Mouse (Mus musculus) midbrain, postnatal 0 days (tissue): ENCODE data around the gene Proser2. TPM values are rescaled to one million over a fixed set of nuclear protein-coding genes. Genes with fewer than 3 reads are reported as not detected.

Experiments used
- ATAC-seq: fragments of 200-750 bp; cut with Nextera tagmentation; 2 replicates; pipeline ENCODE4 v1.8.0; 2017; ENCODE audit warnings: moderate number of reproducible peaks, mild to moderate bottlenecking, moderate TSS enrichment, moderate library complexity; ENCODE audit not compliant: low FRiP score
- DNase-seq: peaks from one replicate; pipeline ENCODE4 v3.0.0-alpha.2; 2015; ENCODE audit warnings: low spot score
- H3K27ac ChIP-seq: fragments of 300-500 bp; sonication (generic); 2 replicates; pipeline ENCODE4 v1.5.1; 2014; ENCODE audit warnings: low read depth, mild to moderate bottlenecking, low read length, mixed read lengths
- H3K27me3 ChIP-seq: fragments of 300-500 bp; sonication (generic); 2 replicates; pipeline ENCODE4 v1.6.1; 2014; ENCODE audit warnings: low read length, control low read depth, mixed read lengths; ENCODE audit not compliant: insufficient read depth
- H3K36me3 ChIP-seq: fragments of 300-500 bp; sonication (generic); 2 replicates; pipeline ENCODE4 v1.6.1; 2014; ENCODE audit warnings: low read length, control low read depth, mixed read lengths; ENCODE audit not compliant: insufficient read depth
- H3K4me1 ChIP-seq: fragments of 300-500 bp; sonication (generic); 2 replicates; pipeline ENCODE4 v1.6.1; 2014; ENCODE audit warnings: mild to moderate bottlenecking, control low read depth, antibody characterized with exemption, low read length, mixed read lengths; ENCODE audit not compliant: insufficient read depth
- H3K4me2 ChIP-seq: fragments of 300-500 bp; sonication (generic); 2 replicates; pipeline ENCODE4 v1.6.1; 2014; ENCODE audit warnings: low read depth, mild to moderate bottlenecking, low read length, mixed read lengths; ENCODE audit not compliant: poor library complexity, severe bottlenecking
- H3K4me3 ChIP-seq: fragments of 300-500 bp; sonication (generic); 2 replicates; pipeline ENCODE4 v1.5.1; 2014; ENCODE audit warnings: low read depth, mild to moderate bottlenecking, low read length, moderate library complexity
- H3K9ac ChIP-seq: fragments of 300-500 bp; sonication (generic); replicated peaks from 2 replicates; pipeline ENCODE4 v1.6.1; 2014; ENCODE audit warnings: mild to moderate bottlenecking, low read length, moderate library complexity, mixed read lengths; ENCODE audit not compliant: poor library complexity, severe bottlenecking
- H3K9me3 ChIP-seq: fragments of 300-500 bp; sonication (generic); 2 replicates; pipeline ENCODE4 v1.6.1; 2016; ENCODE audit warnings: low read length, control low read depth
- CTCF ChIP-seq: IDR thresholded peaks from 2 replicates; pipeline ENCODE4 v1.5.1; 2016; ENCODE audit warnings: antibody characterized with exemption, mild to moderate bottlenecking
- WGBS: fragments of 180-500 bp; shearing (Covaris S2); extraction: QIAGEN DNeasy Blood & Tissue Kit; methylation state at CpG from one replicate; pipeline ENCODE4 v1.1.7; 2014; 5-methylcytosine and 5-hydroxymethylcytosine counted together
- polyA plus RNA-seq: library from polyadenylated mRNA; unstranded; fragments of >200 nt; fragmentation: Nextera tagmentation; extraction: Ambion mirVana; gene quantifications from 2 replicates; pipeline ENCODE4 v1.2.1, GENCODE M21; 2015
- total RNA-seq: library from RNA; depleted of rRNA; stranded (reverse); fragments of >200 nt; gene quantifications from 2 replicates; pipeline ENCODE4 v1.2.3, GENCODE M21; 2014; rRNA removed

Gene Proser2
- total RNA-seq: 7.0 and 7.1 TPM in 2 replicates
- 7.2 and 7.4 TPM in 2 replicates for polyA plus RNA-seq

GRCm38 (mm10) chr2:6129555-6130355 lies at the start of gene Proser2:
TSS of gene Proser2 (minus strand) at chr2:6130211.
- ATAC-seq: peak; percentile 59
- H3K27me3 ChIP-seq: no peaks in the 10 kb centered on the region
- WGBS: under 1% methylated on average over 82 of the region's 83 CpGs
- H3K27ac ChIP-seq: no peak within 1 kb of the TSS
- peak; percentile 79 for DNase-seq
- no peak for TF ChIP-seq CTCF
- H3K4me2 ChIP-seq: peak within 1 kb of the TSS; percentile 87
- H3K4me1 ChIP-seq: no peaks in the 10 kb centered on the region; the same call in 1 of the 2 replicates
- H3K36me3 ChIP-seq: no peaks in the 10 kb centered on the region
- H3K9ac ChIP-seq: peak within 1 kb of the TSS; percentile 57
- peak within 1 kb of the TSS; percentile 84 for H3K4me3 ChIP-seq
- H3K9me3 ChIP-seq: no peaks in the 10 kb centered on the region

GRCm38 (mm10) chr2:6179749-6180117 lies 49.7 kb upstream of the Proser2 start:
- H3K9ac ChIP-seq: no peak overlapping the region
- H3K4me1 ChIP-seq: no peaks in the 10 kb centered on the region
- no peak overlapping the region for H3K4me2 ChIP-seq
- ATAC-seq (no peak), DNase-seq (no peak)
- H3K4me3 ChIP-seq: no peak overlapping the region
- H3K9me3 ChIP-seq: no peaks in the 10 kb centered on the region
- no peaks in the 10 kb centered on the region for H3K36me3 ChIP-seq
- TF ChIP-seq CTCF: no peak
- 97% methylated on average over 1 of the region's 1 CpGs for WGBS
- H3K27ac ChIP-seq: no peak overlapping the region
- H3K27me3 ChIP-seq: no peaks in the 10 kb centered on the region

- Histone ChIP-seq H3K9me3 (no peaks in the 10 kb centered on the region), H3K36me3 (no peaks in the 10 kb centered on the region), H3K9ac (no peak overlapping the region), H3K4me2 (no peak overlapping the region), H3K4me1 (no peaks in the 10 kb centered on the region), H3K4me3 (no peak overlapping the region), H3K27ac (no peak overlapping the region), H3K27me3 (no peaks in the 10 kb centered on the region)
- TF ChIP-seq CTCF: no peak
- WGBS: 89% methylated on average over 16 of the region's 16 CpGs
- ATAC-seq (no peak), DNase-seq (no peak)
Measured at GRCm38 (mm10) chr2:6178901-6179748, 49.1 kb upstream of the Proser2 start.

DNA sequence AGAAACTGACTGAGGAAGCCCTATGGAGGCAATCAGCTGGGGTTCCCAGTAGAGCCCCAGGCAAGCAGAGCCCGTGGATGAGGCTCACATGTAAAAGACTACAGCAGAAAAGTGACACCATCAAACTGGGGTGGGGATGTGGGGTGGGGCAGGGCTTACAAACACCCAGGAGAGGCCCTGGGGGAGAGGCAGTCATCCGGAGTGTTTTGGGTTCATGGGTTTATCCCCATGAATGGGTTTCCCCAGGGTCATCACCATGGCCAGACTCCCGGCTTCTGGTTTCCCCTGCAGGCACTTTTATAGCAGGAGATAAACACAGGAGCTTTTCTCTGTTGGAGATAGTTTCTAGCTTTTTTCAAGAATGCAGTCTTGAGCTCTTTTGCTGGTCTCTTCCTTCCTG lies 43.0 kb upstream of the Proser2 start:
- WGBS: 52% methylated on average over 3 of the region's 3 CpGs
- Histone ChIP-seq H3K4me1 (no peaks in the 10 kb centered on the region), H3K9me3 (no peaks in the 10 kb centered on the region), H3K27ac (no peak overlapping the region), H3K27me3 (no peaks in the 10 kb centered on the region), H3K36me3 (no peaks in the 10 kb centered on the region), H3K4me2 (no peak overlapping the region), H3K9ac (no peak overlapping the region), H3K4me3 (no peak overlapping the region)
- no peak for ATAC-seq
- TF ChIP-seq CTCF: no peak
- DNase-seq: no peak

DNA sequence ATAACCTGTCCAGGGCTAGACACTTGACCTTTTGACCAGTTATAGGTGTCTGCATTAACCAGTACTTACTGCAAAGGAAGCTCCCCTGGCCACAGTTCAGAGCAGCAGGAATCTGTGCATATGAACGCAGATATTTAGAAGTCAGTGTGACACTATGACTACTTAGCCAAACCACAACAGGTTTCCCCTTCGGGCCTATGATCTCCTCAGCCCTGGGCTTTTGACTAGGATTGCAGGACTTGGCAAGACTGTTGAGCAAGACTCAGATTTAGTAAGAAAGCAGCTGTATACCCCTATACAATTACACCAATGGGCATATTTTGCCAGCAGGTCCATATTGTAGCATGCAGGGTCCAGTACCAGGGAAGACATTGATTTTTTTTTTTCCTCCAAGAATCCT lies 38.5 kb upstream of the Proser2 start:
- no peaks in the 10 kb centered on the region for H3K9me3 ChIP-seq
- ATAC-seq (no peak), DNase-seq (no peak)
- no peaks in the 10 kb centered on the region for H3K36me3 ChIP-seq
- no peak for TF ChIP-seq CTCF
- no peak overlapping the region for H3K4me3 ChIP-seq
- no peak overlapping the region for H3K9ac ChIP-seq
- H3K27me3 ChIP-seq: no peaks in the 10 kb centered on the region
- no peak overlapping the region for H3K27ac ChIP-seq
- H3K4me2 ChIP-seq: no peak overlapping the region
- H3K4me1 ChIP-seq: no peaks in the 10 kb centered on the region
- WGBS: 84% methylated on average over 2 of the region's 2 CpGs
